Mouse (Mus musculus) brain, embryonic 14.5 days (tissue): ENCODE data around the gene Rad51b.

ENCODE experiments used
- CTCF ChIP-seq: fragments of 200-500 bp; IDR thresholded peaks from 2 replicates; pipeline ENCODE4 v1.5.1; 2012; ENCODE audit warnings: inconsistent platforms, mild to moderate bottlenecking, moderate library complexity, borderline replicate concordance; ENCODE audit not compliant: insufficient read depth, insufficient read length; ENCODE audit errors: extremely low read depth
- POLR2A ChIP-seq: fragments of 200-500 bp; IDR thresholded peaks from 2 replicates; pipeline ENCODE4 v1.6.1; 2012; ENCODE audit warnings: mild to moderate bottlenecking, inconsistent platforms, borderline replicate concordance; ENCODE audit not compliant: poor library complexity, insufficient read depth, insufficient read length, severe bottlenecking; ENCODE audit errors: extremely low read depth

DNA sequence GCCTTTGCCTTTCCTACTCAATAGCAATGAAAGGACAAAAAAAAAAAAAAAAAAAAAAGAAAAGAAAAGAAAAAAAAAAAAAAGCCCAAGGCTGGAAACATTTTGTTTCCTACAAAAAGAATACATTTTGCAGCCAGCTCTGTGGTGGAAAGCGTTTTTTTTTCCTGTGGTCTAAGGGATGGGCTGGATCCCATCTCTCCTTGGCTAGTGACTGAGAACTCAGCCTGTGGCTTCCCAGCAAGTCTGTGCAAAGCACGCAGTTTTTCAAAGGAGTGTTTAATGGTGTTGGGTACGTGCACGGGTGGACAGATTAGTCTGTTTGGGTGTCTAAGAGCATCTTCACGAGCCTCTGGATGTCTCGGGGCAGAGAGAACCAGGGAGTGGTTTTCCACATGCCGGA, 487.1 kb downstream of the Rad51b start:
- TF ChIP-seq CTCF (no peak), POLR2A (no peak)
